Mouse (Mus musculus): ENCODE results near the gene Maats1.

DNA sequence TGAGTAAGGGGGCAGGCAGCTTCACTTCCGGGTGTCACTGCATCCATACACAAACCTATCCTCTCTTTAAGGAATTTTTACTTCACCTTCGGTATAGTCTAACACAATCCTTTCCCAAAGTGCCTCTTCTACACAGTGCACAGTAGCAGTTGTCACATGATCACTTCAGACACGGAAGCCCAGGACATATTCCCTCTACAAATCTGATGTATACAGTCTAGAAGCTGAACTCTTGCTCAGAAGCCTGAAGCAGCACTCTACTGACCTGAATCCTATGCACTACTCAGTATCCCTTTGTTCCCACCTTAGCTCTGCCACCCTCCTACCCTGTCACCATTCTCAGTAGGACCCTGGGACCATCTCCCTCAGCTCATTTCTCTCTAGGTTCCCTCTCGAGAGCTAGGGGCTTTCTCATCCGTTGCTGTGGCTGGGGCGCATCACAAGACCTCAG is 43.3 kb upstream of the Maats1 start:
- TF ChIP-seq CTCF (IDR thresholded peaks at IDR 0.05; ENCODE audit: low read depth) (no peak), EP300 (IDR thresholded peaks at IDR 0.05; ENCODE audit: low read depth) (no peak)

All from liver, postnatal 0 days (tissue).